ENCODE assay signal across 14 mouse cellular contexts in the genomic region with DNA sequence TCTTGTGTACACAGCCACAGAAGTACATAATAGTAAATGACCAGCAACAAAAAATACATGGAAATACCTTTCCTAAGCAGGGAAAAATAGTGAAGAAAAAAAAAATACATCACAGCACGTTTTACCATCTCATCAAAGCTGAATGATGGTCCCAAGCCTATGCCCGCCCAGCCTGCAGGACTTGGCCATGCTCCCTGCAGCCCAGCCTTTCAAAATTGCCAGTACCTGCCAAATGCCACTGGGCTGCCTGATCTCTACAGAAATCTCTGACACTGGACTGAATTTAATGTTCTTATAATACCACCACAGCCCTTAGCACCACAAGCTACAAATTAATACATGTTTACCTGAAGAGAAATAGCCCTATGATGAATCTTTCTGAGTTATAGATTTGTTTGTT.
"Had no signal": no experiment of that assay in that cellular context is flagged by ENCODE, and none has a peak within 500 bp of the region (broad histone marks: within the 10 kb centered on the region; RNA-seq: fewer than 3 reads in every experiment).

No protein-coding gene starts in this region.

- DNase-seq: gastrocnemius, adult 2 months; gastrocnemius, postnatal 10 days; gastrocnemius, postnatal 25 days; heart, adult 2 months; heart, postnatal 14 days; heart, postnatal 36 days; kidney, adult 18-20 months; kidney, adult 8-10 months; kidney, postnatal 10 days; kidney, postnatal 25 days; kidney, postnatal 4 days; liver; liver, embryonic 13.5 days; liver, postnatal 0 days had no signal
